Mouse (Mus musculus) midbrain, embryonic 16.5 days (tissue): ENCODE results near the gene Meiob. TPM values are rescaled to one million over a fixed set of nuclear protein-coding genes. Genes with fewer than 3 reads are reported as not detected.

Source experiments
- ATAC-seq: fragments of 200-750 bp; cut with Nextera tagmentation; 2 replicates; pipeline ENCODE4 v1.8.0; 2017; ENCODE audit warnings: moderate TSS enrichment
- H3K27ac ChIP-seq: fragments of 300-500 bp; sonication (generic); 2 replicates; pipeline ENCODE4 v1.5.1; 2014; ENCODE audit warnings: mild to moderate bottlenecking, low read length, mixed read lengths
- H3K27me3 ChIP-seq: fragments of 300-500 bp; sonication (generic); 2 replicates; pipeline ENCODE4 v1.6.1; 2014; ENCODE audit warnings: low read depth, low read length, mixed read lengths; ENCODE audit not compliant: control insufficient read depth, insufficient read depth
- H3K36me3 ChIP-seq: fragments of 300-500 bp; sonication (generic); 2 replicates; pipeline ENCODE4 v1.6.1; 2014; ENCODE audit warnings: mild to moderate bottlenecking, low read length, moderate library complexity, mixed read lengths; ENCODE audit not compliant: control insufficient read depth, insufficient read depth
- H3K4me1 ChIP-seq: fragments of 300-500 bp; sonication (generic); 2 replicates; pipeline ENCODE4 v1.6.1; 2014; ENCODE audit warnings: mild to moderate bottlenecking, low read length, mixed read lengths; ENCODE audit not compliant: control insufficient read depth, insufficient read depth
- H3K4me2 ChIP-seq: fragments of 300-500 bp; sonication (generic); 2 replicates; pipeline ENCODE4 v1.6.1; 2014; ENCODE audit warnings: mild to moderate bottlenecking, low read length, mixed read lengths
- H3K4me3 ChIP-seq: fragments of 300-500 bp; sonication (generic); 2 replicates; pipeline ENCODE4 v1.5.1; 2014; ENCODE audit warnings: low read depth, mild to moderate bottlenecking, low read length, moderate library complexity, mixed read lengths
- H3K9ac ChIP-seq: fragments of 300-500 bp; sonication (generic); 2 replicates; pipeline ENCODE4 v1.6.1; 2014; ENCODE audit warnings: low read depth, low read length, mixed read lengths
- H3K9me3 ChIP-seq: fragments of 300-500 bp; sonication (generic); replicated peaks from 2 replicates; pipeline ENCODE4 v1.6.1; 2014; ENCODE audit warnings: mild to moderate bottlenecking, low read length, mixed read lengths; ENCODE audit not compliant: control insufficient read depth, poor library complexity, severe bottlenecking
- WGBS: fragments of 180-500 bp; shearing (Covaris S2); extraction: QIAGEN DNeasy Blood & Tissue Kit; methylation state at CpG from one replicate; pipeline ENCODE4 v1.1.7; 2014; 5-methylcytosine and 5-hydroxymethylcytosine counted together
- polyA plus RNA-seq: library from polyadenylated mRNA; unstranded; fragments of >200 nt; fragmentation: Nextera tagmentation; extraction: Ambion mirVana; gene quantifications from 2 replicates; pipeline ENCODE4 v1.2.1, GENCODE M21; 2015

The Meiob gene
- polyA plus RNA-seq, 1 experiment from 2014 or later, result not detected

- H3K4me3 ChIP-seq, result no peak overlapping the region
- peaks cover 5% of the 10 kb centered on the region for H3K27me3 ChIP-seq
- no peak overlapping the region for H3K4me2 ChIP-seq
- 61% methylated on average over 2 of the region's 2 CpGs for WGBS
- no peaks in the 10 kb centered on the region for H3K36me3 ChIP-seq
- H3K27ac ChIP-seq, result no peak overlapping the region
- H3K9ac ChIP-seq, result no peak overlapping the region
- no peaks in the 10 kb centered on the region for H3K9me3 ChIP-seq
- no peak for ATAC-seq
- H3K4me1 ChIP-seq, result no peaks in the 10 kb centered on the region
Observed at GRCm38 (mm10) chr17:24842631-24843030, 38.5 kb downstream of the Meiob start.

GRCm38 (mm10) chr17:24844525-24844924 lies 40.4 kb downstream of the Meiob start:
- Histone ChIP-seq H3K27me3 (peaks cover 5% of the 10 kb centered on the region), H3K9ac (no peak overlapping the region), H3K27ac (no peak overlapping the region), H3K4me2 (no peak overlapping the region), H3K9me3 (no peaks in the 10 kb centered on the region), H3K4me3 (no peak overlapping the region), H3K36me3 (no peaks in the 10 kb centered on the region), H3K4me1 (peaks cover 10% of the 10 kb centered on the region)
- no peak for ATAC-seq
- WGBS, result 57% methylated on average over 9 of the region's 9 CpGs

GRCm38 (mm10) chr17:24847386-24847785 lies 43.3 kb downstream of the Meiob start:
- ATAC-seq, result no peak
- Histone ChIP-seq H3K4me3 (no peak overlapping the region), H3K36me3 (no peaks in the 10 kb centered on the region), H3K4me1 (peaks cover 17% of the 10 kb centered on the region), H3K9me3 (no peaks in the 10 kb centered on the region), H3K9ac (no peak overlapping the region), H3K27ac (no peak overlapping the region), H3K4me2 (no peak overlapping the region), H3K27me3 (no peaks in the 10 kb centered on the region; the same call in 1 of the 2 replicates)
- 95% methylated on average over 1 of the region's 1 CpGs for WGBS

DNA sequence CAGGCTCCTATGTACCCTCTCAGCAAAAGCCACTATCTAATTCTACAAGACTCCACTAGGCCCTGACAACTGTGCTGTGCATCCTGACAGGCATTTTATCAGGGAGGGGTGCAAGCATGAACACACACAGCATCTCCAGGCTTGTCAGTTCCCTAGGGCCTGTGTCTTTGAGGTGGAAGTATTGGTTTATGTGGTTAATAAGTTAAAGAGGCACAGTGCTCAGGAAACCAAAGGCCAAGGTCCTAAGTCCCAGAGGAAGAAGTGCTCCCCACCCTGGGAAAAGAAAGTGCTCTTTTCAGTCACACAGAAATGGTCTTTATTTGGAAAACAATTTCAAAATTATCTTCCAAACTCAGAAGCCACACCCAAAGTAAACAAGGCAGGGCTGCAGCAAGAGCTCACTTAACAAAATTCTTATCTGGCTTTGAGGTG lies 44.5 kb downstream of the Meiob start:
- ATAC-seq, result no peak
- H3K4me1 ChIP-seq, result peaks cover 17% of the 10 kb centered on the region
- H3K36me3 ChIP-seq, result 0 out of 2 replicates have a peak, but pooled peaks cover 3% of the 10 kb centered on the region
- peak overlapping the region; percentile 6; the same call in 1 of the 2 replicates for H3K4me3 ChIP-seq
- no peak overlapping the region for H3K9ac ChIP-seq
- H3K9me3 ChIP-seq, result no peaks in the 10 kb centered on the region
- H3K27ac ChIP-seq, result no peak overlapping the region
- H3K4me2 ChIP-seq, result peak overlapping the region; percentile 40
- H3K27me3 ChIP-seq, result no peaks in the 10 kb centered on the region; the same call in 1 of the 2 replicates

GRCm38 (mm10) chr17:24849733-24850064 lies 45.6 kb downstream of the Meiob start:
- Histone ChIP-seq H3K27ac (peak overlapping the region; percentile 95), H3K9ac (peak overlapping the region; percentile 82), H3K27me3 (no peaks in the 10 kb centered on the region; the same call in 1 of the 2 replicates), H3K4me1 (peaks cover 17% of the 10 kb centered on the region), H3K4me3 (peak overlapping the region; percentile 76), H3K9me3 (no peaks in the 10 kb centered on the region), H3K4me2 (peak overlapping the region; percentile 95), H3K36me3 (peaks cover 9% of the 10 kb centered on the region; the same call in 1 of the 2 replicates)
- 0% methylated on average over 21 of the region's 21 CpGs for WGBS
- peak; percentile 82; the same call in 1 of the 2 replicates for ATAC-seq

GRCm38 (mm10) chr17:24850065-24850772 lies 46.1 kb downstream of the Meiob start, which contains the start of gene Fahd1:
Gene Fahd1 (minus strand): TSS chr17:24850364.
- Histone ChIP-seq H3K4me3 (peak within 1 kb of the TSS; percentile 76), H3K4me1 (peaks cover 17% of the 10 kb centered on the region), H3K27ac (peak within 1 kb of the TSS; percentile 95), H3K36me3 (peaks cover 9% of the 10 kb centered on the region; the same call in 1 of the 2 replicates), H3K9ac (peak within 1 kb of the TSS; percentile 82), H3K4me2 (peak within 1 kb of the TSS; percentile 95), H3K9me3 (no peaks in the 10 kb centered on the region), H3K27me3 (no peaks in the 10 kb centered on the region)
- WGBS, result under 1% methylated on average over 56 of the region's 58 CpGs
- ATAC-seq, result peak; percentile 100

DNA sequence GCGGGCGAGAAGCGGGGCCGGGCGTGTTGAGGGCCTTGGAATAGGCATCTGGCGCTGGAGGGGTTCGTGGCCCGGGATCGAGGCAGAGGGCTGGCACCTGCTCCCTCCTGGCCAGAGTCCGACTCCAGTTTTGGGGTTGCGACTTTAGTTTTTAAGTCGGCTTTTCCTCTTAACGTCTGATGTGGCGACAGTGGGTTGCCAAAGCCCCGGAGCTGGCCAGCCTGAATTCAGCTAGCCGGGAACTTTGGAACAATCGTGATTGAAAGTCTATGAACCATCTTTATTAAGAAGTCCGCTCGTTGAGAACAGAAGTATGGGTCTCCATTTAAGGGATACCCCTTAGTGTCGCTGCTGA lies 46.7 kb downstream of the Meiob start:
- Histone ChIP-seq H3K27me3 (no peaks in the 10 kb centered on the region), H3K36me3 (peaks cover 9% of the 10 kb centered on the region; the same call in 1 of the 2 replicates), H3K9ac (peak overlapping the region; percentile 75), H3K27ac (peak overlapping the region; percentile 74), H3K4me3 (peak overlapping the region; percentile 76), H3K4me2 (peak overlapping the region; percentile 87), H3K9me3 (no peaks in the 10 kb centered on the region), H3K4me1 (peaks cover 17% of the 10 kb centered on the region)
- 1% methylated on average over 20 of the region's 20 CpGs for WGBS
- no peak for ATAC-seq

GRCm38 (mm10) chr17:24851381-24852125 lies 47.5 kb downstream of the Meiob start:
- H3K4me1 ChIP-seq, result peaks cover 17% of the 10 kb centered on the region
- H3K27ac ChIP-seq, result no peak overlapping the region
- H3K27me3 ChIP-seq, result no peaks in the 10 kb centered on the region
- H3K36me3 ChIP-seq, result peaks cover 9% of the 10 kb centered on the region; the same call in 1 of the 2 replicates
- peak overlapping the region; percentile 75 for H3K9ac ChIP-seq
- no peak for ATAC-seq
- H3K9me3 ChIP-seq, result no peaks in the 10 kb centered on the region
- H3K4me3 ChIP-seq, result peak overlapping the region; percentile 76
- H3K4me2 ChIP-seq, result peak overlapping the region; percentile 87
- WGBS, result 82% methylated on average over 10 of the region's 10 CpGs
